Mouse (Mus musculus) limb, embryonic 14.5 days (tissue): ENCODE data around the gene Kif17. TPM values are rescaled to one million over a fixed set of nuclear protein-coding genes. Genes with fewer than 3 reads are reported as not detected.

ENCODE experiments used
- ATAC-seq: fragments of 200-750 bp; cut with Nextera tagmentation; 2 replicates; pipeline ENCODE4 v1.8.0; 2017; ENCODE audit warnings: low read depth, moderate number of reproducible peaks, moderate TSS enrichment; ENCODE audit not compliant: low FRiP score
- DNase-seq: peaks from one replicate; pipeline ENCODE4 v3.0.0-alpha.2; 2015; ENCODE audit warnings: low spot score
- H3K27ac ChIP-seq: fragments of 300-500 bp; sonication (generic); replicated peaks from 2 replicates; pipeline ENCODE4 v1.5.1; 2014; ENCODE audit warnings: low read depth, mild to moderate bottlenecking, low read length, moderate library complexity, mixed read lengths
- H3K27me3 ChIP-seq: fragments of 300-500 bp; sonication (generic); 2 replicates; pipeline ENCODE4 v1.6.1; 2014; ENCODE audit warnings: low read length, mixed read lengths; ENCODE audit not compliant: control insufficient read depth, insufficient read depth
- H3K36me3 ChIP-seq: fragments of 300-500 bp; sonication (generic); 2 replicates; pipeline ENCODE4 v1.6.1; 2014; ENCODE audit warnings: mild to moderate bottlenecking, low read length, moderate library complexity, mixed read lengths; ENCODE audit not compliant: control insufficient read depth, insufficient read depth
- H3K4me1 ChIP-seq: fragments of 300-500 bp; sonication (generic); 2 replicates; pipeline ENCODE4 v1.6.1; 2014; ENCODE audit warnings: antibody characterized with exemption, low read length, mixed read lengths; ENCODE audit not compliant: control insufficient read depth, insufficient read depth
- H3K4me2 ChIP-seq: fragments of 300-500 bp; sonication (generic); replicated peaks from 2 replicates; pipeline ENCODE4 v1.6.1; 2014; ENCODE audit warnings: low read depth, mild to moderate bottlenecking, low read length, moderate library complexity; ENCODE audit not compliant: severe bottlenecking
- H3K4me3 ChIP-seq: fragments of 300-500 bp; sonication (generic); replicated peaks from 2 replicates; pipeline ENCODE4 v1.5.1; 2014; ENCODE audit warnings: low read length
- H3K9ac ChIP-seq: fragments of 300-500 bp; sonication (generic); 2 replicates; pipeline ENCODE4 v1.6.1; 2014; ENCODE audit warnings: mild to moderate bottlenecking, low read depth, low read length, moderate library complexity; ENCODE audit not compliant: severe bottlenecking
- H3K9me3 ChIP-seq: fragments of 300-500 bp; sonication (generic); 2 replicates; pipeline ENCODE4 v1.6.1; 2016; ENCODE audit warnings: low read length; ENCODE audit not compliant: control insufficient read depth
- POLR2A ChIP-seq: fragments of 200-500 bp; IDR thresholded peaks from 2 replicates; pipeline ENCODE4 v1.8.0; 2012; ENCODE audit warnings: inconsistent platforms, mild to moderate bottlenecking, moderate library complexity, borderline replicate concordance; ENCODE audit not compliant: insufficient read depth, insufficient read length; ENCODE audit errors: extremely low read depth
- whole genome bisulfite sequencing: fragments of 180-500 bp; shearing (Covaris S2); extraction: QIAGEN DNeasy Blood & Tissue Kit; methylation state at CpG from one replicate; pipeline ENCODE4 v1.1.7; 2014; 5-methylcytosine and 5-hydroxymethylcytosine counted together
- polyA plus RNA-seq, 2 experiments: library from polyadenylated mRNA; depleted of rRNA in 1 of 2; stranded (reverse) in 1 of 2; unstranded in 1 of 2; fragments of >200 nt; fragmentation: Nextera tagmentation in 1 of 2; extraction: Ambion mirVana in 1 of 2; gene quantifications; 2 replicates each; pipeline versions ENCODE4 v1.2.1 to v1.2.3; 2012 to 2014

Kif17 gene
- polyA plus RNA-seq, 2 experiments, result 1.1 to 3.0 TPM

GRCm38 (mm10) chr4:138282834-138283233 is 32.6 kb downstream of the Kif17 start:
- Histone ChIP-seq H3K27me3 (no peaks in the 10 kb centered on the region), H3K4me2 (no peak overlapping the region), H3K9me3 (no peaks in the 10 kb centered on the region), H3K4me1 (no peaks in the 10 kb centered on the region), H3K27ac (no peak overlapping the region), H3K4me3 (no peak overlapping the region), H3K9ac (no peak overlapping the region), H3K36me3 (no peaks in the 10 kb centered on the region)
- TF ChIP-seq POLR2A, result no peak
- WGBS, result 28% methylated on average over 4 of the region's 4 CpGs
- ATAC-seq (0 out of 2 replicates have a peak, but pooled peaks have one; percentile 26), DNase-seq (peak; percentile 73)

- H3K4me3 ChIP-seq, result no peak overlapping the region
- H3K4me2 ChIP-seq, result no peak overlapping the region
- H3K4me1 ChIP-seq, result no peaks in the 10 kb centered on the region
- ATAC-seq (no peak), DNase-seq (no peak)
- 81% methylated on average over 12 of the region's 12 CpGs for WGBS
- H3K36me3 ChIP-seq, result no peaks in the 10 kb centered on the region
- H3K27ac ChIP-seq, result no peak overlapping the region
- no peaks in the 10 kb centered on the region for H3K9me3 ChIP-seq
- H3K27me3 ChIP-seq, result no peaks in the 10 kb centered on the region
- H3K9ac ChIP-seq, result no peak overlapping the region
- TF ChIP-seq POLR2A, result no peak
Measured at GRCm38 (mm10) chr4:138286411-138286810, 36.2 kb downstream of the Kif17 start.

GRCm38 (mm10) chr4:138288691-138289090 is 38.5 kb downstream of the Kif17 start:
- Histone ChIP-seq H3K27ac (no peak overlapping the region), H3K9ac (no peak overlapping the region), H3K27me3 (no peaks in the 10 kb centered on the region), H3K4me1 (no peaks in the 10 kb centered on the region), H3K4me2 (no peak overlapping the region), H3K9me3 (no peaks in the 10 kb centered on the region), H3K4me3 (no peak overlapping the region), H3K36me3 (no peaks in the 10 kb centered on the region)
- no peak for TF ChIP-seq POLR2A
- DNase-seq, result no peak
- WGBS, result 77% methylated on average over 7 of the region's 7 CpGs
- no peak for ATAC-seq

GRCm38 (mm10) chr4:138292028-138292427 is 41.8 kb downstream of the Kif17 start:
- ATAC-seq, result no peak
- WGBS, result 91% methylated on average over 13 of the region's 13 CpGs
- H3K9me3 ChIP-seq, result no peaks in the 10 kb centered on the region

GRCm38 (mm10) chr4:138293261-138293948 is 43.2 kb downstream of the Kif17 start:
- no peak overlapping the region for H3K27ac ChIP-seq
- no peak for TF ChIP-seq POLR2A
- no peak overlapping the region for H3K9ac ChIP-seq
- no peaks in the 10 kb centered on the region for H3K27me3 ChIP-seq
- no peaks in the 10 kb centered on the region for H3K9me3 ChIP-seq
- H3K4me3 ChIP-seq, result no peak overlapping the region
- no peaks in the 10 kb centered on the region for H3K4me1 ChIP-seq
- no peak for DNase-seq
- H3K4me2 ChIP-seq, result no peak overlapping the region
- no peaks in the 10 kb centered on the region for H3K36me3 ChIP-seq
- whole genome bisulfite sequencing, result 71% methylated on average over 17 of the region's 18 CpGs
- ATAC-seq, result no peak

More at GRCm38 (mm10) chr4:138292028-138292427, 41.8 kb downstream of the Kif17 start:
- H3K4me1 ChIP-seq, result no peaks in the 10 kb centered on the region
- no peak overlapping the region for H3K4me2 ChIP-seq
- no peaks in the 10 kb centered on the region for H3K27me3 ChIP-seq
- DNase-seq, result no peak
- no peaks in the 10 kb centered on the region for H3K36me3 ChIP-seq
- H3K9ac ChIP-seq, result no peak overlapping the region
- no peak overlapping the region for H3K27ac ChIP-seq
- no peak for TF ChIP-seq POLR2A
- H3K4me3 ChIP-seq, result no peak overlapping the region
